Mouse (Mus musculus): ENCODE measurements around the gene Cldn6. TPM values are rescaled to one million over a fixed set of nuclear protein-coding genes. Genes with fewer than 3 reads are reported as not detected.

The Cldn6 gene
- not detected in 2 replicates for total RNA-seq (2014; rRNA removed)
- polyA plus RNA-seq (2012; rRNA removed), result 0.46 and 0.54 TPM in 2 replicates

DNA sequence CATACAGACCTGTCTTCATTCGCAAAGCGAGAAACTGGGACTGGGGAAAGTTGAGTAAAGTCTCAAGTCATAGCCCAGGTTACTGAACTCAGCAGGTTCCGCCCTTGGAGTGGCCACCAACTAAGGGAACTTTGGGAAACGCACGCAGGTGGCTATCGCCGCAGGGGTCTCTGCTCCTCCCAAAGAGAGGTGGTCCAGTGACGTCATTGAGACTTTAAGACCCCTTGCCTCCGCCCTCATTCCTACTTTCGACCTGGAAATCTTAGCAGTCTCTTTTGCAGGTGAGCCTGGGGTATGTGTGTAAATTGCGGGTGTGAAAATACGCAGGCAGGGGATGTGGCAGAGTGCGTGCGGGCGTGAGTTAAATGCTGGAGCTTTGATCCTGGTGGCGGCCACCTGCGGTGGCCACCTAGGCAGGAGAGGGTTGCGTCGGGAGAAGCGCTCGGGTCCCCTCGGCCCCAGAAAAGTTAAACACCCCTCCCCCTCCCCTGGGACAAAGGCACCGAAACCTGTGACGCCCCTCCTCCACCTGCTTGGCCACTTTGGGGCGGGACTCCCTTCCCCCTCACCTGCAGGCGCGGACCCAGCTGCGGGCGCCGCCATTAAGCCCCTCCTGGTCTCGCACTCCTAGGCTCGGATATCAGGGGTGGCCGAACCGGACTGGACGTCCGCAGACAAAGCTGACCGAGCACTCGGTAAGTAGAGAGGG, at the start of gene Cldn6:
Gene Cldn6, plus strand, starts transcription at position 123 of the 709 bp plus-strand sequence.
- Histone ChIP-seq H3K79me2 (ENCODE audit: control insufficient read depth, insufficient read depth, low read length) (no peaks in the 10 kb centered on the region), H3K27me3 (ENCODE audit: control insufficient read depth, insufficient read depth, low read length) (peaks cover 15% of the 10 kb centered on the region), H3K4me1 (ENCODE audit: control insufficient read depth, insufficient read depth, low read length) (peaks cover 9% of the 10 kb centered on the region), H3K27ac (replicated peaks; ENCODE audit: insufficient read depth, low read depth, low read length) (no peak within 1 kb of the TSS), H3K36me3 (ENCODE audit: control insufficient read depth, insufficient read depth, low read length) (no peaks in the 10 kb centered on the region), H3K9ac (ENCODE audit: low read depth, low read length) (no peak within 1 kb of the TSS), H3K4me3 (ENCODE audit: insufficient read depth, low read depth, low read length) (no peak within 1 kb of the TSS)
- DNase-seq (ENCODE audit: extremely low read depth, low read depth, low spot score), result no peak
- no peak for TF ChIP-seq CTCF (IDR thresholded peaks at IDR 0.05; ENCODE audit: low read depth, low read length)
- no peak for TF ChIP-seq POLR2A (IDR thresholded peaks at IDR 0.05; ENCODE audit: extremely low read depth, insufficient read depth, low read length)
- 11% methylated on average over 38 of the region's 38 CpGs for WGBS

DNA sequence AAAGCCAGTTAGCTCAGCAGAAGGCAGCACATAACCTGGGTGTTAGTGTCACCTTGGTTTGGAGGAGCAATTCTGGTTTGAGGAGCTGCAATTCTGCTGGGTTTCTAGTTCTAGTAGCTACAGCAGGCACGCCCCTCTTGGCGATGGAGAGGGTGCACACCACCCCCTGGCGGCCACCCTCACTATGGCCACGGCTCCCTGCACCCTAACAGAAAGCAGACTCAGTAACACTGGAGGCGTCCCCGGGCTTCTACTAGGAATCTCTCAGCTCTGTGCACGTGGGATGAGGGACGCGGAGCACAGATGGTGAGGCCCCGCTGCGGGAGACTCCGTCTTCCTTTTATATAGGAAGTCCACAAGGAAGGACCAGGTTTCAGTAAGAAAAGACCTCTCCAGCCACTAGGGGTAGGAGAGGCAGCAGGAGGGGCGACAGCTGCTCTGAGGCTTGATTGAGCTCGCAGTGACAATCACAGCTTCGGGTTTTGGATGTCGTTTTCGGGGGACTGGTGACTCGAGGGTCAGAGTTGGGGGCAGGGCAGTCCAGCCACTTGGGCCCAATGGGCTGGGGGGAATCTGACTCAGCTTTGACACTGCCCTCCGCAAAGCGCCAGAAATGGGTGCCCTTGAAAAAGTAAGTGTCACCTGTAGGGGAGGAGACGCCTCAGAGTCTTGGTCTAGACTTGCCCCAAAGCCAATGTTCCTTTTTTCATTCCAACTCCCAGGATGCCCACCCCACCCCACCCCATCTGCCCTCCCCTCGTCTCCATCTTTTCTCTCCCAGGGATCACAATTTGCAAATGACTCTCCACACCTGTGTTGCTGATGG, 48.6 kb upstream of the Cldn6 start:
- peak; percentile 83 for TF ChIP-seq CTCF (IDR thresholded peaks at IDR 0.05; ENCODE audit: low read depth, low read length)
- no peak for TF ChIP-seq POLR2A (IDR thresholded peaks at IDR 0.05; ENCODE audit: extremely low read depth, insufficient read depth, low read length)
- no peaks in the 10 kb centered on the region for H3K27me3 ChIP-seq (ENCODE audit: control insufficient read depth, insufficient read depth, low read length)
- no peak overlapping the region for H3K4me3 ChIP-seq (ENCODE audit: insufficient read depth, low read depth, low read length)
- no peak overlapping the region for H3K9ac ChIP-seq (ENCODE audit: low read depth, low read length)
- DNase-seq (ENCODE audit: extremely low read depth, low read depth, low spot score), result peak; percentile 7
- no peak overlapping the region for H3K27ac ChIP-seq (replicated peaks; ENCODE audit: insufficient read depth, low read depth, low read length)
- H3K4me1 ChIP-seq (ENCODE audit: control insufficient read depth, insufficient read depth, low read length), result no peaks in the 10 kb centered on the region
- WGBS, result 14% methylated on average over 22 of the region's 22 CpGs
- H3K79me2 ChIP-seq (ENCODE audit: control insufficient read depth, insufficient read depth, low read length), result no peaks in the 10 kb centered on the region
- no peaks in the 10 kb centered on the region for H3K36me3 ChIP-seq (ENCODE audit: control insufficient read depth, insufficient read depth, low read length)

GRCm38 (mm10) chr17:23631241-23631640, 47.8 kb upstream of the Cldn6 start:
- no peaks in the 10 kb centered on the region for H3K27me3 ChIP-seq (ENCODE audit: control insufficient read depth, insufficient read depth, low read length)
- WGBS, result 75% methylated on average over 8 of the region's 8 CpGs
- no peaks in the 10 kb centered on the region for H3K79me2 ChIP-seq (ENCODE audit: control insufficient read depth, insufficient read depth, low read length)
- no peak for DNase-seq (ENCODE audit: extremely low read depth, low read depth, low spot score)
- TF ChIP-seq CTCF (IDR thresholded peaks at IDR 0.05; ENCODE audit: low read depth, low read length) (no peak), POLR2A (IDR thresholded peaks at IDR 0.05; ENCODE audit: extremely low read depth, insufficient read depth, low read length) (no peak)
- H3K4me3 ChIP-seq (ENCODE audit: insufficient read depth, low read depth, low read length), result no peak overlapping the region
- no peak overlapping the region for H3K9ac ChIP-seq (ENCODE audit: low read depth, low read length)
- H3K27ac ChIP-seq (replicated peaks; ENCODE audit: insufficient read depth, low read depth, low read length), result no peak overlapping the region
- no peaks in the 10 kb centered on the region for H3K36me3 ChIP-seq (ENCODE audit: control insufficient read depth, insufficient read depth, low read length)
- no peaks in the 10 kb centered on the region for H3K4me1 ChIP-seq (ENCODE audit: control insufficient read depth, insufficient read depth, low read length)

DNA sequence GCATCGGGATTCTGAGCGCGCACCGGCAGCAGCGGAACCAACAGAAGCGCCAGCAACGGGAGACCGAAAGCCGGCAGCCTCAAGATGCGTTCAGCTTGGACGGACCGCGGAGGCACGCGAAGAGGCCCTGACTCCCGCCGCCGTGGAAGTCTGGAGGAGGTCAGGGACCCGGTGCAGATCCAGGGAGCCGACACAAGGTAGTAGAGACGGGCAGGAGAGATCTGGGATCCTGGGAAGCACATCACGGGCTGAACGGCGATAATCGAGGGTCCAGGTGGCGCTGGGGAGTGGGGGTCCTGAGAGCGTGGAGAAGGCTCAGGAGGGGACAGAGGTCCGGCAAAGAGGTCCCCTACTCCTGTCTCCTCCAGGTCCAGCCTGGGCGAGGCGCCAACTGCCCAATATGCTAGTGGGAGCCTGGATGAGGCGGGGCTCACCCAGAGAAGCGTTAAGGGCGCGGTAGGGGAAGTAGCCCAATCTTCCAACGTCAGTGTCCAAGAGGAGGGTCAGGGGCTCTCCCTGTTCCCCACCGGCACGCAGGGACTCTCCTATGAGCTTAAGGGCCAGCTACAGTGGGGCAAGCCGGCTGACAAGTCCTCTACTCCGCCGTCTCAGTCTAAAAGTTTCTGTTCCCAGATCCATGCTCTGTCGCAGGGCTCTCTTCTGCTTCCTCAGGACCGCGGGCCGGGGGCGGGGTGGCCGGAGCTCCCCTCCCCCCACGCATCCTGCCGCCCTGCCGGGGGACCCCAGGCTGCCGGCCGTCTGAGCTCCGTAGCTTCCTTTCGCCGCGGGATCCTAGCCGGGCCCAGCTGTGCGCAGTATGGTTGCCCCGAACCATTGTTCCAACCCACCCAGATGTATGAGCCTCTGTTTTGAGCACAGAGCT, 34.2 kb upstream of the Cldn6 start, which contains the start of gene Mmp25:
Gene Mmp25, minus strand, starts transcription at position 665 of the 883 bp plus-strand sequence.
- H3K79me2 ChIP-seq (ENCODE audit: control insufficient read depth, insufficient read depth, low read length), result no peaks in the 10 kb centered on the region
- H3K27me3 ChIP-seq (ENCODE audit: control insufficient read depth, insufficient read depth, low read length), result peaks cover 13% of the 10 kb centered on the region
- TF ChIP-seq CTCF (IDR thresholded peaks at IDR 0.05; ENCODE audit: low read depth, low read length) (no peak), POLR2A (IDR thresholded peaks at IDR 0.05; ENCODE audit: extremely low read depth, insufficient read depth, low read length) (no peak)
- H3K4me3 ChIP-seq (ENCODE audit: insufficient read depth, low read depth, low read length), result peak within 1 kb of the TSS; percentile 50; the same call in 1 of the 2 replicates
- H3K27ac ChIP-seq (replicated peaks; ENCODE audit: insufficient read depth, low read depth, low read length), result no peak within 1 kb of the TSS
- WGBS, result 2% methylated on average over 58 of the region's 58 CpGs
- H3K9ac ChIP-seq (ENCODE audit: low read depth, low read length), result peak within 1 kb of the TSS; percentile 28; the same call in 1 of the 2 replicates
- peaks cover 2% of the 10 kb centered on the region; the same call in 1 of the 2 replicates for H3K4me1 ChIP-seq (ENCODE audit: control insufficient read depth, insufficient read depth, low read length)
- H3K36me3 ChIP-seq (ENCODE audit: control insufficient read depth, insufficient read depth, low read length), result no peaks in the 10 kb centered on the region
- no peak for DNase-seq (ENCODE audit: extremely low read depth, low read depth, low spot score)

- WGBS, result 49% methylated on average over 10 of the region's 10 CpGs
- no peak for TF ChIP-seq CTCF (IDR thresholded peaks at IDR 0.05; ENCODE audit: low read depth, low read length)
- TF ChIP-seq POLR2A (IDR thresholded peaks at IDR 0.05; ENCODE audit: extremely low read depth, insufficient read depth, low read length), result no peak
- Histone ChIP-seq H3K36me3 (ENCODE audit: control insufficient read depth, insufficient read depth, low read length) (no peaks in the 10 kb centered on the region), H3K4me3 (ENCODE audit: insufficient read depth, low read depth, low read length) (no peak overlapping the region), H3K9ac (ENCODE audit: low read depth, low read length) (no peak overlapping the region), H3K27ac (replicated peaks; ENCODE audit: insufficient read depth, low read depth, low read length) (no peak overlapping the region), H3K4me1 (ENCODE audit: control insufficient read depth, insufficient read depth, low read length) (peaks cover 2% of the 10 kb centered on the region; the same call in 1 of the 2 replicates), H3K27me3 (ENCODE audit: control insufficient read depth, insufficient read depth, low read length) (peaks cover 13% of the 10 kb centered on the region), H3K79me2 (ENCODE audit: control insufficient read depth, insufficient read depth, low read length) (no peaks in the 10 kb centered on the region)
- no peak for DNase-seq (ENCODE audit: extremely low read depth, low read depth, low spot score)
These were observed 33.2 kb upstream of the Cldn6 start for GRCm38 (mm10) chr17:23645894-23646293.
